Mouse (Mus musculus) layer of hippocampus, postnatal 10 days (tissue): ENCODE data around the gene Ctsl. TPM values are rescaled to one million over a fixed set of nuclear protein-coding genes. Genes with fewer than 3 reads are reported as not detected.

Experiments
- DNase-seq, 2 experiments: peaks; one replicate each; pipeline ENCODE4 v3.0.0; 2021; ENCODE audit warnings: low spot score in 2 of 2
- total RNA-seq, 2 experiments: library from RNA; stranded (reverse); gene quantifications; 2 replicates each; pipeline ENCODE4 v1.2.3; 2021

Gene Ctsl
- total RNA-seq, 2 experiments from 2014 or later = 169 to 194 TPM

- no peak for DNase-seq
Measured at GRCm38 (mm10) chr13:64314041-64314440, 56.6 kb downstream of the Ctsl start.

GRCm38 (mm10) chr13:64312916-64313289, 57.8 kb downstream of the Ctsl start:
- DNase-seq = no peak

DNA sequence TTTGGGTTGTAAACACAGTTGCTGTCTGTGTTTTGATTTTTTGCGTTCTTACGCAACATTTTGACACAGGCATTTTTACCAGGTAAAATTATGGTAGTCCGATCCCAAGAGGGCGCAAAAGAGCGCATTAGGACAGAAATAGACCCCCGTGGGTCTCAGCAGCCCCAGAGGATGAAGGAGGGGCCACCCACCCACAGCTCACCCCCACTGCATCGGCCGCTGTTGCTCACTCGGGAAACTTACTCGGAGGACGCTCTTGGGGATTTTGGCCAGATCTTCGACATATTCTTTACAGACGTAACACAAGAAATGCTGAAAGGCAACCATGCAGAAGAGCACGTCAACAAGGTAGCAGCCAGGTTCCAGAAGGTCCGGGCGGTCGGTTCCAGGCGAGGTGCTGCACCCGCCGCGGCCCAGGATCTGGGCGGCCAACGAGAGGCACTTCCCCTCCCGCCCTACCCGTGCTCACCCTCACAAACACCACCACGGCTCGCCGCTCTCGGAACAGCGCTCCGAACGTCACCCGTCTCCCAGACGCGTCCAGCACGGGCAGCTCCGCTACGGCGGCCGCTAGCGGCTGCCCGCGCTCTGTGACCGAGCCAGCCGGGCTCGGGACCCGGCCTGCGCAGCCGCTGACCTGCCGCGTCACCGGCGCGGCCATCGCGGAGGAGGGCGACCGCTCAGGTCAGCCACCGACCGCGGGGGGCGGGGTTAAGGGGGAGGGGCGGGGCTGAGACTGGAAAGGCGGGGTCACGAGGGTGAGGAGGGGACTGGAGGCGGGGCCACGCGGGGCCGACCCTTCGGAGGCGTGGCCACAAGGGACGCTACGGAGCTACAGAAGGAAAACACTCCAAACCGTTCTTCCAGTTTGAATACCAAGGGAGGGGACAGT, 58.4 kb downstream of the Ctsl start, which contains the start of gene Aaed1:
Aaed1 (minus strand) TSS at position 687 of the 892 bp plus-strand sequence.
- DNase-seq = peak; percentile 87 to 91

- DNase-seq = no peak
Measured at GRCm38 (mm10) chr13:64311266-64311665, 59.4 kb downstream of the Ctsl start.

- DNase-seq = no peak
Measured at GRCm38 (mm10) chr13:64310585-64310984, 60.1 kb downstream of the Ctsl start.

DNA sequence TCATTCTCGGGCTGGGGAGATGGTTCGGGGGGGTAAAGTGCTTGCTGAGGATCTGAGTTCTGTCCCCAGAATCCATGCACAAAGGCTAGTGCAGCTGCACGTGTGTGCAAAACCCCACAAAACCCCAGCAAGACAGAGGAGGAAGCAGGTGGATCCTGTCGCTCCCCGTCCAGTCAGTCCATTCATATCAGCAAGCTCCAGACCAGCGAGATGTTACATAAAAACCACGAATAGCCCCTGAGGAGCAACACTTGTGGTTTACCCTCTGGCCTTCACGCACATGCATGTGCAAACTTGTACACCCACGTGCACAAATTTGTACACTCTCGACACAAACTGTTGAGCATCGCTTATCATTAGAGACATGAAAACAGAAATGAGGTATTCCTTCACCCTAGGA, 60.8 kb downstream of the Ctsl start:
- DNase-seq = no peak

Other genes with a start within 250 kb of the Ctsl start
- 1 to 10 TPM in 1 of 2 experiments, under 1 TPM in 1; 0.62 to 1.6 TPM for gene Slc35d2, start 241.5 kb downstream of the Ctsl start, total RNA-seq
- gene Zfp367, start 217.7 kb downstream of the Ctsl start, total RNA-seq = 1 to 10 TPM; 7.7 to 9.5 TPM
- gene Habp4, start 209.1 kb downstream of the Ctsl start, total RNA-seq = 100 to 1,000 TPM; 120 to 121 TPM
- gene Cdc14b, start 95.6 kb downstream of the Ctsl start, total RNA-seq = 1 to 10 TPM; 2.6 to 3.2 TPM
- 10 to 100 TPM in 1 of 2 experiments, 1 to 10 TPM in 1; 8.5 to 11.7 TPM for gene Aaed1, start 58.2 kb downstream of the Ctsl start, total RNA-seq
- gene Cdk20, start 61.4 kb upstream of the Ctsl start, total RNA-seq = 10 to 100 TPM; 12.9 to 14.8 TPM
- gene Fam240b, start 126.9 kb upstream of the Ctsl start, total RNA-seq = not detected